In the genomic region with DNA sequence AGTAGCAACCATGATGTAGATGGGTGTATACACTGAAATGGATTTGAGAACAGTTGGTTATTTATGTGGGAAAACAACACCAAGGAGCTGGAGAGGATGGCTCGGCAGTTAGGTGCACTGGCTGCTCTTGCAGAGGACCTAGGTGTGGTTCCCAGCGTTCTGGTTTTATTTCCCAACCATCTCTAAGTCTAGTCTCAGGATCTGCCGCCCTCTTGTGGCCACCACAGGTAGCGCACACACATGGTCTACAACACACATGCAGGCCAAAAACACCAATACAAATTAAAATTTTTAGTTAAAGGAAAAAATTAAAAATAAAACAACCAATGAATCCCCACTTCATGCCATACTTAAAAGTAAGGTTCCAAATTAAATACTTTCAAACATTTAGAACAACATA, we compare ENCODE assay signal across 13 mouse cellular contexts. TPM values are rescaled to one million over a fixed set of nuclear protein-coding genes. Genes with fewer than 3 reads are reported as not detected.
DNase-seq lines count a peak whose midpoint lies in the region; ATAC-seq and TF ChIP-seq lines count a peak whose summit lies in the region.
"Had no signal": no experiment of that assay in that cellular context is flagged by ENCODE, and none has a peak within 500 bp of the region (broad histone marks: within the 10 kb centered on the region; RNA-seq: fewer than 3 reads in every experiment).

No protein-coding gene starts in this region.

- no peak for DNase-seq in heart, adult 2 months
- no peak for DNase-seq in heart, postnatal 4 days
- no peak for DNase-seq in midbrain, postnatal 0 days (ENCODE audit: low spot score)
- no peak for DNase-seq in brain, embryonic 14.5 days (ENCODE audit: low read depth)
- peak; percentile 29 to 30 for DNase-seq in thymus, postnatal 36 days
- no peak for DNase-seq in layer of hippocampus, adult 18-20 months (ENCODE audit: low spot score in 2 of 2)
- DNase-seq in frontal cortex, postnatal 10 days (ENCODE audit: low spot score in 2 of 2) = no peak
- DNase-seq: adrenal gland, postnatal 14 days; kidney, adult 8-10 months had no signal

- peak; percentile 61 for TF ChIP-seq CTCF in heart, adult 2 months (IDR thresholded peaks at IDR 0.05)
- peak; percentile 51 for TF ChIP-seq CTCF in midbrain, postnatal 0 days (IDR thresholded peaks at IDR 0.05)
- peak; percentile 46; the same call in 1 of the 2 replicates for TF ChIP-seq CTCF in brain, embryonic 14.5 days (IDR thresholded peaks at IDR 0.05; ENCODE audit: borderline replicate concordance, extremely low read depth, insufficient read depth, insufficient read length)

- H3K27me3 ChIP-seq in heart, adult 2 months (ENCODE audit: control insufficient read depth, insufficient read depth, low read length) = no peaks in the 10 kb centered on the region
- no peaks in the 10 kb centered on the region for H3K27me3 ChIP-seq in midbrain, postnatal 0 days (ENCODE audit: insufficient read depth, low read length)
- no peaks in the 10 kb centered on the region for H3K27me3 ChIP-seq in midbrain, embryonic 13.5 days
- H3K27me3 ChIP-seq: neural tube, embryonic 13.5 days had no signal

- 87% methylated on average over 4 of the region's 4 CpGs for WGBS in heart, adult 2 months
- 91% methylated on average over 4 of the region's 4 CpGs for WGBS in midbrain, postnatal 0 days
- WGBS in midbrain, embryonic 13.5 days = 92% methylated on average over 4 of the region's 4 CpGs

- no peak overlapping the region for H3K9ac ChIP-seq in heart, adult 2 months (ENCODE audit: low read depth, low read length)
- no peak overlapping the region for H3K9ac ChIP-seq in midbrain, postnatal 0 days (replicated peaks; ENCODE audit: low read length, poor library complexity, severe bottlenecking)
- no peak overlapping the region for H3K9ac ChIP-seq in midbrain, embryonic 13.5 days (replicated peaks)
- H3K9ac ChIP-seq: neural tube, embryonic 13.5 days had no signal

- intact Hi-C loops in heart, adult 2 months (cut with DNase I) = no loop called here

- ATAC-seq in midbrain, postnatal 0 days (ENCODE audit: low FRiP score) = no peak
- no peak for ATAC-seq in midbrain, embryonic 13.5 days

- no peak overlapping the region for H3K27ac ChIP-seq in heart, adult 2 months
- H3K27ac ChIP-seq in midbrain, postnatal 0 days (ENCODE audit: low read depth, low read length) = no peak overlapping the region
- no peak overlapping the region for H3K27ac ChIP-seq in midbrain, embryonic 13.5 days
- H3K27ac ChIP-seq: limb, embryonic 10.5 days; neural tube, embryonic 13.5 days had no signal

- H3K4me2 ChIP-seq in midbrain, postnatal 0 days (ENCODE audit: low read depth, low read length, poor library complexity, severe bottlenecking) = no peak overlapping the region
- H3K4me2 ChIP-seq in midbrain, embryonic 13.5 days (replicated peaks) = no peak overlapping the region
- H3K4me2 ChIP-seq: neural tube, embryonic 13.5 days had no signal

- no peak overlapping the region for H3K4me3 ChIP-seq in heart, adult 2 months
- no peak overlapping the region for H3K4me3 ChIP-seq in midbrain, postnatal 0 days (ENCODE audit: low read depth, low read length)
- H3K4me3 ChIP-seq in midbrain, embryonic 13.5 days (replicated peaks) = no peak overlapping the region
- H3K4me3 ChIP-seq: erythroblast, embryonic 14.5 days; limb, embryonic 10.5 days; neural tube, embryonic 13.5 days had no signal

- H3K79me2 ChIP-seq in heart, adult 2 months (replicated peaks; ENCODE audit: control insufficient read depth, insufficient read depth, low read length) = no peaks in the 10 kb centered on the region

- no peak for TF ChIP-seq POLR2A in heart, adult 2 months (IDR thresholded peaks at IDR 0.05; ENCODE audit: insufficient read depth, low read depth, low read length)
- no peak for TF ChIP-seq POLR2A in brain, embryonic 14.5 days (IDR thresholded peaks at IDR 0.05; ENCODE audit: borderline replicate concordance, extremely low read depth, insufficient read depth, insufficient read length, poor library complexity, severe bottlenecking)

- no peaks in the 10 kb centered on the region for H3K36me3 ChIP-seq in heart, adult 2 months (ENCODE audit: control insufficient read depth, insufficient read depth, low read length)
- H3K36me3 ChIP-seq in midbrain, postnatal 0 days (ENCODE audit: insufficient read depth, low read length) = no peaks in the 10 kb centered on the region
- H3K36me3 ChIP-seq in midbrain, embryonic 13.5 days = no peaks in the 10 kb centered on the region
- H3K36me3 ChIP-seq: limb, embryonic 10.5 days; neural tube, embryonic 13.5 days had no signal

- 0 out of 2 replicates have a peak, but pooled peaks cover 3% of the 10 kb centered on the region for H3K9me3 ChIP-seq in midbrain, postnatal 0 days (ENCODE audit: low read length)
- peaks cover 5% of the 10 kb centered on the region for H3K9me3 ChIP-seq in midbrain, embryonic 13.5 days
- H3K9me3 ChIP-seq: limb, embryonic 10.5 days had no signal

- no peaks in the 10 kb centered on the region for H3K4me1 ChIP-seq in heart, adult 2 months (ENCODE audit: control insufficient read depth, insufficient read depth, low read length)
- no peaks in the 10 kb centered on the region for H3K4me1 ChIP-seq in midbrain, postnatal 0 days (ENCODE audit: insufficient read depth, low read length)
- no peaks in the 10 kb centered on the region for H3K4me1 ChIP-seq in midbrain, embryonic 13.5 days (replicated peaks)
- H3K4me1 ChIP-seq: limb, embryonic 10.5 days; neural tube, embryonic 13.5 days had no signal

- no peak for TF ChIP-seq EP300 in heart, adult 2 months (IDR thresholded peaks at IDR 0.05; ENCODE audit: insufficient read depth, low read depth, low read length)

RNA-seq across cellular contexts. Expression of gene Fam8a1, which starts 27.0 kb away (rescaled TPM):
- total RNA-seq in heart, adult 2 months (2021) = 10 to 100 TPM; 32.7 to 38.3 TPM
- 9.7 and 17.4 TPM in 2 replicates for polyA plus RNA-seq in heart, adult 2 months (2012; rRNA removed)
- 10 to 100 TPM; 46.3 to 47.7 TPM for total RNA-seq in heart, postnatal 4 days (2021)
- total RNA-seq in midbrain, postnatal 0 days (2014; rRNA removed) = 59.2 and 68.1 TPM in 2 replicates
- polyA plus RNA-seq in midbrain, postnatal 0 days (2015; fragmentation: Nextera tagmentation; extraction: Ambion mirVana) = 15.8 and 18.1 TPM in 2 replicates
- 18.8 and 22.7 TPM in 2 replicates for polyA plus RNA-seq in midbrain, embryonic 13.5 days (2015; fragmentation: Nextera tagmentation; extraction: Ambion mirVana)
- polyA plus RNA-seq in brain, embryonic 14.5 days (2012; rRNA removed) = 64.6 and 66.2 TPM in 2 replicates
- 10 to 100 TPM; 84.7 to 86.4 TPM for total RNA-seq in layer of hippocampus, adult 18-20 months (2021)

Comparison
In these comparisons a context has a peak if more than half of its experiments do, and no peak if none do; other contexts are left out.
1. DNase-seq: peak in thymus, postnatal 36 days (2 of 2); none in heart, adult 2 months (0 of 2), heart, postnatal 4 days (single experiment), midbrain, postnatal 0 days (single experiment), brain, embryonic 14.5 days (single experiment), layer of hippocampus, adult 18-20 months (0 of 2) and frontal cortex, postnatal 10 days (0 of 2).
2. Peak in every context shown above with its lines, with median percentiles within 50 percentile points of each other: CTCF ChIP-seq.